8 mouse cellular contexts compared by ENCODE assay signal in the genomic region with DNA sequence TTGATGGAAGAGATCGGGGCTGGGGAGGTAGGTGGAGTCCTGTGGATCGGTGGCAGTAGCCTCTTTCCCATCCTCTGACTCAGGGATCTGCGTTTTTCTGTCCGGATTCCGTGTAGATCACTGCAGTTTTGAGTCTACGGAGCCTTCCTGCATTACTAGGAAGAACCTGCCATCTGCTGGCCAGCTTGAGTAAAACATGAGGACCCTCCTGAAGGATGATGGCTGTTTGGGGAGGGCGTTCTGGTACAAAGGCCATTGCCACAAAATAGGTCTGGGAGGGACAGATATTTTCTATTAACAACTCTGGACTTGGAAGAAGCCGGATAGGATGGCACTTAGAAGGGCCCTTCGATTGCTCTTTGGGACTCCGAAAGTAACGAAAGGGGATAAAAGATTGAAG. TPM values are rescaled to one million over a fixed set of nuclear protein-coding genes. Genes with fewer than 3 reads are reported as not detected.
DNase-seq lines count a peak whose midpoint lies in the region; ATAC-seq lines count a peak whose summit lies in the region.

No protein-coding gene starts in this region.

- H3K9me3 ChIP-seq in heart, embryonic 14.5 days (ENCODE audit: control insufficient read depth, low read length) = no peaks in the 10 kb centered on the region
- no peaks in the 10 kb centered on the region for H3K9me3 ChIP-seq in liver, embryonic 12.5 days (replicated peaks)

- H3K27me3 ChIP-seq in heart, embryonic 14.5 days (ENCODE audit: control insufficient read depth, insufficient read depth, low read length) = no peaks in the 10 kb centered on the region
- H3K27me3 ChIP-seq in liver, embryonic 12.5 days (replicated peaks) = no peaks in the 10 kb centered on the region
- no peaks in the 10 kb centered on the region for H3K27me3 ChIP-seq in splenic B cell, adult 2 months (ENCODE audit: control insufficient read depth, insufficient read depth, low read length, poor library complexity, severe bottlenecking)

- no peaks in the 10 kb centered on the region for H3K4me1 ChIP-seq in brown adipose tissue, adult 24 weeks (ENCODE audit: control insufficient read depth, insufficient read depth, insufficient read length, low read length)
- no peaks in the 10 kb centered on the region; a peak in 1 of 4 replicates for H3K4me1 ChIP-seq in heart, embryonic 14.5 days (ENCODE audit: control insufficient read depth in 2 of 2, insufficient read depth in 2 of 2, low read length in 2 of 2)
- no peaks in the 10 kb centered on the region; the same call in 1 of the 2 replicates for H3K4me1 ChIP-seq in liver, embryonic 12.5 days

- ATAC-seq in CD4-positive, CD25-positive, alpha-beta regulatory T cell, adult 4 months = peak; percentile 86
- ATAC-seq in erythroid progenitor cell, adult 5-6 weeks (replicated peaks; ENCODE audit: low FRiP score, poor library complexity, severe bottlenecking) = peak; percentile 42; the same call in 1 of the 2 replicates
- ATAC-seq in heart, embryonic 14.5 days (ENCODE audit: insufficient number of reproducible peaks, insufficient read depth, low FRiP score, low read depth) = no peak
- ATAC-seq in liver, embryonic 12.5 days = peak; percentile 51; the same call in 1 of the 2 replicates

- peak overlapping the region; percentile 78 for H3K4me2 ChIP-seq in heart, embryonic 14.5 days (ENCODE audit: low read length)
- peak overlapping the region; percentile 73 for H3K4me2 ChIP-seq in liver, embryonic 12.5 days

- no peaks in the 10 kb centered on the region for H3K36me3 ChIP-seq in heart, embryonic 14.5 days (ENCODE audit: control insufficient read depth, insufficient read depth, low read length)
- no peaks in the 10 kb centered on the region for H3K36me3 ChIP-seq in liver, embryonic 12.5 days
- H3K36me3 ChIP-seq in splenic B cell, adult 2 months (ENCODE audit: control insufficient read depth, insufficient read depth, low read length, poor library complexity, severe bottlenecking) = no peaks in the 10 kb centered on the region

- peak overlapping the region; percentile 28; the same call in 1 of the 2 replicates for H3K9ac ChIP-seq in heart, embryonic 14.5 days (ENCODE audit: low read length)
- H3K9ac ChIP-seq in liver, embryonic 12.5 days = no peak overlapping the region

- no peak overlapping the region for H3K27ac ChIP-seq in brown adipose tissue, adult 24 weeks (replicated peaks; ENCODE audit: low read depth, low read length)
- H3K27ac ChIP-seq in heart, embryonic 14.5 days (replicated peaks in 1 of 2; ENCODE audit: control insufficient read depth in 1 of 2, insufficient read depth in 1 of 2, low read depth in 2 of 2, low read length in 2 of 2) = no peak overlapping the region
- H3K27ac ChIP-seq in liver, embryonic 12.5 days = no peak overlapping the region

- DNase-seq in kidney, postnatal 10 days = peak; percentile 91
- DNase-seq in naive thymus-derived CD4-positive, alpha-beta T cell, adult 2 months (ENCODE audit: low read depth) = peak; percentile 85
- peak; percentile 83 for DNase-seq in splenic B cell, adult 2 months (ENCODE audit: low read depth, low spot score)

- H3K4me3 ChIP-seq in brown adipose tissue, adult 24 weeks (ENCODE audit: insufficient read depth, low read depth, low read length) = peak overlapping the region; percentile 53
- peak overlapping the region; percentile 44 to 55 for H3K4me3 ChIP-seq in heart, embryonic 14.5 days (ENCODE audit: control insufficient read depth in 1 of 2, insufficient read depth in 1 of 2, low read depth in 1 of 2, low read length in 2 of 2)
- H3K4me3 ChIP-seq in liver, embryonic 12.5 days = peak overlapping the region; percentile 53

- 4% methylated on average over 11 of the region's 11 CpGs for WGBS in heart, embryonic 14.5 days
- WGBS in liver, embryonic 12.5 days (ENCODE audit: insufficient replicate concordance) = 5% methylated on average over 11 of the region's 11 CpGs

RNA-seq across cellular contexts. Expression of gene Abcc12, which starts 4.6 kb away (rescaled TPM):
- not detected for polyA plus RNA-seq in CD4-positive, CD25-positive, alpha-beta regulatory T cell, adult 4 months (2017; shearing (Covaris generic))
- not detected in 2 replicates for polyA plus RNA-seq in brown adipose tissue, adult 24 weeks (2012; ENCODE audit: insufficient read depth, insufficient read length, missing spikeins)
- not detected in 2 replicates for total RNA-seq in erythroid progenitor cell, adult 5-6 weeks (2015; ENCODE audit: low replicate concordance)
- total RNA-seq in erythroid progenitor cell, adult 5-6 weeks (2017; ENCODE audit: low replicate concordance) = not detected in 2 replicates
- not detected in 2 replicates for polyA plus RNA-seq in heart, embryonic 14.5 days (2014; fragmentation: Nextera tagmentation; extraction: Ambion mirVana)
- polyA plus RNA-seq in liver, embryonic 12.5 days (2016; fragmentation: Nextera tagmentation; extraction: Ambion mirVana) = not detected in 2 replicates

RNA-seq across cellular contexts. Expression of gene Lonp2, which starts 38.7 kb away (rescaled TPM):
- 100 to 1,000 TPM in 1 of 2 experiments, 10 to 100 TPM in 1; 96.5 to 125 TPM for polyA plus RNA-seq in CD4-positive, CD25-positive, alpha-beta regulatory T cell, adult 4 months (2017; shearing (Covaris generic))
- polyA plus RNA-seq in brown adipose tissue, adult 24 weeks (2012; ENCODE audit: insufficient read depth, insufficient read length, missing spikeins) = 121 and 145 TPM in 2 replicates
- 16.9 and 31.9 TPM in 2 replicates for total RNA-seq in erythroid progenitor cell, adult 5-6 weeks (2015; ENCODE audit: low replicate concordance)
- total RNA-seq in erythroid progenitor cell, adult 5-6 weeks (2017; ENCODE audit: low replicate concordance) = 13.4 and 20.5 TPM in 2 replicates
- polyA plus RNA-seq in heart, embryonic 14.5 days (2014; fragmentation: Nextera tagmentation; extraction: Ambion mirVana) = 55.0 and 58.9 TPM in 2 replicates
- polyA plus RNA-seq in liver, embryonic 12.5 days (2016; fragmentation: Nextera tagmentation; extraction: Ambion mirVana) = 40.1 and 42.8 TPM in 2 replicates
